Mouse (Mus musculus) CH12.LX (cell line): ENCODE data around the gene Col25a1. TPM values are rescaled to one million over a fixed set of nuclear protein-coding genes. Genes with fewer than 3 reads are reported as not detected.

Experiments used
- DNase-seq: peaks from one replicate; pipeline ENCODE4 v3.0.0-alpha.2; 2013; ENCODE audit errors: extremely low read depth
- H3K27ac ChIP-seq: 2 replicates; pipeline ENCODE4 v1.5.1; 2012; ENCODE audit warnings: low read depth, mild to moderate bottlenecking, control low read depth, moderate library complexity; ENCODE audit not compliant: insufficient read depth
- H3K27me3 ChIP-seq: replicated peaks from 2 replicates; pipeline ENCODE3; 2012; ENCODE audit warnings: inconsistent platforms
- H3K36me3 ChIP-seq, 2 experiments: replicated peaks in 1 of 2; 2 replicates each; pipeline versions ENCODE3 to v1.6.1; 2012; ENCODE audit warnings: inconsistent platforms in 1 of 2, low read length in 1 of 2, mild to moderate bottlenecking in 1 of 2, mixed read lengths in 1 of 2, moderate library complexity in 1 of 2; ENCODE audit not compliant: control insufficient read depth in 1 of 2, insufficient read depth in 1 of 2
- H3K4me1 ChIP-seq, 2 experiments: 2 replicates each; pipeline ENCODE4 v1.6.1; 2012; ENCODE audit warnings: inconsistent platforms in 1 of 2, moderate library complexity in 1 of 2; ENCODE audit not compliant: insufficient read depth in 2 of 2, control insufficient read depth in 1 of 2
- H3K4me2 ChIP-seq: 2 replicates; pipeline ENCODE4 v1.6.1; 2012; ENCODE audit warnings: low read depth, mild to moderate bottlenecking, control low read depth; ENCODE audit not compliant: poor library complexity, insufficient read depth, severe bottlenecking
- H3K4me3 ChIP-seq, 3 experiments: fragments of 150-350 bp in 1 of 3; sonication (generic) in 1 of 3; replicated peaks in 1 of 3; 2 replicates each; pipeline versions ENCODE3 to v1.5.1; 2011 to 2012; ENCODE audit warnings: low read depth in 2 of 3, low read length in 2 of 3, mild to moderate bottlenecking in 2 of 3, moderate library complexity in 2 of 3, control low read depth in 1 of 3, improper control_type of control experiment in 1 of 3, inconsistent platforms in 1 of 3, mixed read lengths in 1 of 3; ENCODE audit not compliant: poor library complexity in 1 of 3
- H3K79me2 ChIP-seq: replicated peaks from 2 replicates; pipeline ENCODE4 v1.6.1; 2012; ENCODE audit warnings: mild to moderate bottlenecking, moderate library complexity; ENCODE audit not compliant: control insufficient read depth, poor library complexity, insufficient read depth, severe bottlenecking; ENCODE audit errors: extremely low read depth
- H3K9ac ChIP-seq: 2 replicates; pipeline ENCODE4 v1.6.1; 2012; ENCODE audit warnings: low read depth, mild to moderate bottlenecking, control low read depth, moderate library complexity; ENCODE audit not compliant: insufficient read depth
- H3K9me3 ChIP-seq: replicated peaks from 2 replicates; pipeline ENCODE3; 2012; ENCODE audit warnings: low read length, inconsistent platforms, mixed read lengths
- CHD1 ChIP-seq: IDR thresholded peaks from 2 replicates; pipeline ENCODE4 v1.6.1; 2012; ENCODE audit warnings: low read depth, low read length, improper control_type of control experiment, inconsistent platforms
- CTCF ChIP-seq, 2 experiments: IDR thresholded peaks in 1 of 2; conservative IDR thresholded peaks in 1 of 2; 2 replicates each; pipeline ENCODE4 v1.5.1; 2011 to 2012; ENCODE audit warnings: low read depth in 2 of 2, low read length in 2 of 2, improper control_type of control experiment in 1 of 2, inconsistent platforms in 1 of 2, mild to moderate bottlenecking in 1 of 2, moderate library complexity in 1 of 2
- E2F4 ChIP-seq: IDR thresholded peaks from 2 replicates; pipeline ENCODE4 v1.6.1; 2011; ENCODE audit warnings: low read depth, low read length, improper control_type of control experiment; ENCODE audit not compliant: insufficient replicate concordance
- ELF1 ChIP-seq: IDR thresholded peaks from 2 replicates; pipeline ENCODE4 v1.6.1; 2014; ENCODE audit warnings: low read depth, mild to moderate bottlenecking, inconsistent platforms, low read length, improper control_type of control experiment
- EP300 ChIP-seq: IDR thresholded peaks from 2 replicates; pipeline ENCODE4 v1.6.1; 2011; ENCODE audit warnings: low read length, improper control_type of control experiment
- GABPA ChIP-seq: IDR thresholded peaks from 2 replicates; pipeline ENCODE4 v1.6.1; 2012; ENCODE audit warnings: low read depth, low read length, improper control_type of control experiment, inconsistent platforms; ENCODE audit not compliant: insufficient replicate concordance
- HCFC1 ChIP-seq: IDR thresholded peaks from 2 replicates; pipeline ENCODE4 v1.6.1; 2012; ENCODE audit warnings: low read depth, mild to moderate bottlenecking, inconsistent platforms, low read length, improper control_type of control experiment
- JUND ChIP-seq: conservative IDR thresholded peaks from 2 replicates; pipeline ENCODE4 v1.6.1; 2011; ENCODE audit warnings: low read depth, low read length, improper control_type of control experiment
- MAFK ChIP-seq: IDR thresholded peaks from 2 replicates; pipeline ENCODE4 v1.6.1; 2011; ENCODE audit warnings: low read length, improper control_type of control experiment; ENCODE audit not compliant: insufficient replicate concordance
- MEF2A ChIP-seq: IDR thresholded peaks from 2 replicates; pipeline ENCODE4 v1.6.1; 2014; ENCODE audit warnings: low read depth, mild to moderate bottlenecking, inconsistent platforms, low read length, improper control_type of control experiment, borderline replicate concordance
- MXI1 ChIP-seq: IDR thresholded peaks from 2 replicates; pipeline ENCODE4 v1.6.1; 2011; ENCODE audit warnings: mild to moderate bottlenecking, low read depth, low read length, improper control_type of control experiment
- NELFE ChIP-seq: IDR thresholded peaks from 2 replicates; pipeline ENCODE4 v1.6.1; 2011; ENCODE audit warnings: low read depth, low read length, improper control_type of control experiment
- PAX5 ChIP-seq: IDR thresholded peaks from 2 replicates; pipeline ENCODE4 v1.6.1; 2012; ENCODE audit warnings: low read length, inconsistent platforms, mixed read lengths
- POLR2A ChIP-seq: IDR thresholded peaks from 2 replicates; pipeline ENCODE4 v1.6.1; 2011; ENCODE audit warnings: low read depth, mild to moderate bottlenecking, improper control_type of control experiment, low read length
- RCOR1 ChIP-seq: conservative IDR thresholded peaks from 2 replicates; pipeline ENCODE4 v1.6.1; 2012; ENCODE audit warnings: low read depth, mild to moderate bottlenecking, inconsistent platforms, low read length, improper control_type of control experiment
- SMC3 ChIP-seq: IDR thresholded peaks from 2 replicates; pipeline ENCODE4 v1.6.1; 2011; ENCODE audit warnings: low read depth, low read length, improper control_type of control experiment
- TCF12 ChIP-seq: IDR thresholded peaks from 2 replicates; pipeline ENCODE4 v1.6.1; 2014; ENCODE audit warnings: low read depth, mild to moderate bottlenecking, inconsistent platforms, low read length, improper control_type of control experiment
- UBTF ChIP-seq: IDR thresholded peaks from 2 replicates; pipeline ENCODE4 v1.6.1; 2012; ENCODE audit warnings: low read depth, mild to moderate bottlenecking, inconsistent platforms, low read length, improper control_type of control experiment, moderate library complexity
- USF1 ChIP-seq: IDR thresholded peaks from 2 replicates; pipeline ENCODE4 v1.6.1; 2014; ENCODE audit warnings: low read depth, mild to moderate bottlenecking, inconsistent platforms, low read length, improper control_type of control experiment
- USF2 ChIP-seq: conservative IDR thresholded peaks from 2 replicates; pipeline ENCODE4 v1.6.1; 2011; ENCODE audit warnings: low read depth, low read length, improper control_type of control experiment
- dilution Hi-C: fragments of 300-500 bp; cut with MboI; formaldehyde crosslinking; loops from 2 replicates; pipeline ENCODE4 v1.14.3; 2020; ENCODE audit warnings: low sequenced_read_pairs; ENCODE audit not compliant: extremely low pct_unique_long_range_greater_than_20kb, extremely low pct_ligation_motif_present
- in situ Hi-C: fragments of 300-500 bp; cut with MboI; formaldehyde crosslinking; loops from 3 replicates; pipeline ENCODE4 v1.14.3; 2019; ENCODE audit warnings: low sequenced_read_pairs, low pct_ligation_motif_present, low pct_unique_long_range_greater_than_20kb, mixed read lengths
- polyA plus RNA-seq: library from polyadenylated mRNA; unstranded; fragments of >175 nt; gene quantifications from 2 replicates; pipeline ENCODE4 v1.2.1, GENCODE M21; 2012; ENCODE audit warnings: low read depth; ENCODE audit not compliant: insufficient read length
- total RNA-seq, 2 experiments: library from RNA; depleted of rRNA; stranded (reverse); fragments of 300-350 nt in 1 of 2; fragments of >200 nt in 1 of 2; gene quantifications; 2 replicates each; pipeline ENCODE4 v1.2.3; 2012 to 2014

The Col25a1 gene
- total and polyA plus RNA-seq, 3 experiments = not detected

DNA sequence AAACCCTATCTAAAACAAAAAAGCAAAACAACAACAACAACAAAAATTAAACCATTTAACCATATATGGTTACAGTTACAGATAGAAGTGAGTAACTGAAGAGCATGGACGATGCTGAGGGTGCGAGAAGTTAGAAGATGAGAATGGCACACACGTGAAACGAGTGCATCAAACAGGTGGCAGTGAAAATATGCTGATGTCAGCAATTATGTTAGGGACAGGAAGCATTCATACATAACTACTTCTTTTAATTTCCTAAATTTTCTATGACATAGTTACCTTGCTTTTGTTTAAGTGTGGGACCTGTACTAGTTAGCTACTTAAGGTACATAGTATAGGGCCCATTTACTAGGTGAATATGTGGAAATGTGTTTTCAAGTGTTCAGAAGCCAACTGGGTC, 237.1 kb downstream of the Col25a1 start:
- Histone ChIP-seq H3K4me1 (peaks cover 0 to 2% of the 10 kb centered on the region in 2 experiments; a peak in 1 of 4 replicates), H3K9me3 (no peaks in the 10 kb centered on the region), H3K27me3 (no peaks in the 10 kb centered on the region), H3K4me2 (no peak overlapping the region), H3K9ac (no peak overlapping the region), H3K4me3 (no peak overlapping the region), H3K36me3 (no peaks in the 10 kb centered on the region), H3K27ac (no peak overlapping the region), H3K79me2 (no peaks in the 10 kb centered on the region)
- dilution Hi-C loops (no loop called here), in situ Hi-C loops (no loop called here)
- no peak for TF ChIP-seq ELF1
- TF ChIP-seq SMC3 = no peak
- TF ChIP-seq MAFK = peak; percentile 100
- no peak for DNase-seq

DNA sequence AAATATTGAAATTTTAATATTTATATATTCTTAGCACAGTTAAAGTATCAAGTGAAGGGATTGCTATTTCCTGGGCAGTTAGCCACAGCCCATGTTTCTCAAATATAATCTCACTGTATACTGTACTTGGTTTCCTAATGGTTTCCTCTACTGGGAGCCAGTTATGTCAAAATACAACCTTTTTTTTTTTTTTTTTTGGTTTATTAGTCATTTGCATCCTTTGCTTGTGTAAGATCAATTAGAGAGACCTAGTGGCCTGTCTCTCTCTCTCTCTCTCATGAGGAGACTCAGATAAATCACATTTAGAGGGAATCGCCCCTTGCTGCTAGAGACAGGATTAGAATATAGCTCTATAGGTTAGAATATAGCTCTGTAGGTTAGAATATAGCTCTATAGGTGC, 237.8 kb downstream of the Col25a1 start:
- no peaks in the 10 kb centered on the region for H3K9me3 ChIP-seq
- no peaks in the 10 kb centered on the region for H3K79me2 ChIP-seq
- peaks cover 0 to 2% of the 10 kb centered on the region in 2 experiments; a peak in 1 of 4 replicates for H3K4me1 ChIP-seq
- no peak for DNase-seq
- no peak for TF ChIP-seq SMC3
- no peak for TF ChIP-seq CTCF (conservative IDR thresholded peaks at IDR 0.05 in 1 of 2, IDR thresholded peaks at IDR 0.05 in 1 of 2; ENCODE audit: low read depth in 2 of 2, low read length in 2 of 2)
- TF ChIP-seq HCFC1 = no peak
- TF ChIP-seq USF2 = no peak
- TF ChIP-seq EP300 = no peak
- TF ChIP-seq PAX5 = no peak
- no peak for TF ChIP-seq GABPA
- TF ChIP-seq MEF2A = no peak
- TF ChIP-seq TCF12 = no peak
- no peak for TF ChIP-seq POLR2A
- TF ChIP-seq RCOR1 = no peak
- TF ChIP-seq JUND = no peak
- no peak for TF ChIP-seq USF1
- no peak for TF ChIP-seq NELFE
- TF ChIP-seq CHD1 = no peak
- no peak for TF ChIP-seq E2F4
- TF ChIP-seq UBTF = no peak
- no peak for TF ChIP-seq MXI1
- in situ Hi-C loops = no loop called here
- H3K4me2 ChIP-seq = no peak overlapping the region
- no peaks in the 10 kb centered on the region for H3K36me3 ChIP-seq
- no peak overlapping the region for H3K27ac ChIP-seq
- H3K9ac ChIP-seq = no peak overlapping the region
- dilution Hi-C loops = no loop called here
- H3K4me3 ChIP-seq = no peak overlapping the region
- H3K27me3 ChIP-seq = no peaks in the 10 kb centered on the region
